Mouse (Mus musculus) erythroblast, embryonic 14.5 days (primary cell): ENCODE data around the gene Pcyt2. TPM values are rescaled to one million over a fixed set of nuclear protein-coding genes. Genes with fewer than 3 reads are reported as not detected.

Experiments used
- H3K27me3 ChIP-seq: 2 replicates; pipeline ENCODE4 v1.6.1; 2012; ENCODE audit warnings: inconsistent platforms; ENCODE audit not compliant: control insufficient read depth
- H3K36me3 ChIP-seq: 2 replicates; pipeline ENCODE4 v1.6.1; 2012; ENCODE audit warnings: mild to moderate bottlenecking, inconsistent platforms; ENCODE audit not compliant: control insufficient read depth
- H3K4me1 ChIP-seq: 2 replicates; pipeline ENCODE4 v1.6.1; 2012; ENCODE audit warnings: inconsistent platforms; ENCODE audit not compliant: control insufficient read depth
- H3K4me3 ChIP-seq: replicated peaks from 2 replicates; pipeline ENCODE3; 2012; ENCODE audit warnings: moderate library complexity, mild to moderate bottlenecking, inconsistent platforms
- H3K9me3 ChIP-seq: 2 replicates; pipeline ENCODE4 v1.6.1; 2012; ENCODE audit warnings: low read length, inconsistent platforms, mixed read lengths; ENCODE audit not compliant: control insufficient read depth
- GATA1 ChIP-seq: IDR thresholded peaks from 2 replicates; pipeline ENCODE4 v1.6.1; 2012; ENCODE audit warnings: low read length, inconsistent platforms, mixed read lengths
- TAL1 ChIP-seq: IDR thresholded peaks from 3 replicates; pipeline ENCODE4 v1.6.1; 2012; ENCODE audit warnings: low read length, inconsistent platforms, mixed read lengths
- polyA plus RNA-seq: library from polyadenylated mRNA; stranded (reverse); fragments of >175 nt; gene quantifications from 2 replicates; pipeline ENCODE4 v1.2.3, GENCODE M21; 2012

Pcyt2 gene
- polyA plus RNA-seq, 1 experiment, result 9.6 TPM

DNA sequence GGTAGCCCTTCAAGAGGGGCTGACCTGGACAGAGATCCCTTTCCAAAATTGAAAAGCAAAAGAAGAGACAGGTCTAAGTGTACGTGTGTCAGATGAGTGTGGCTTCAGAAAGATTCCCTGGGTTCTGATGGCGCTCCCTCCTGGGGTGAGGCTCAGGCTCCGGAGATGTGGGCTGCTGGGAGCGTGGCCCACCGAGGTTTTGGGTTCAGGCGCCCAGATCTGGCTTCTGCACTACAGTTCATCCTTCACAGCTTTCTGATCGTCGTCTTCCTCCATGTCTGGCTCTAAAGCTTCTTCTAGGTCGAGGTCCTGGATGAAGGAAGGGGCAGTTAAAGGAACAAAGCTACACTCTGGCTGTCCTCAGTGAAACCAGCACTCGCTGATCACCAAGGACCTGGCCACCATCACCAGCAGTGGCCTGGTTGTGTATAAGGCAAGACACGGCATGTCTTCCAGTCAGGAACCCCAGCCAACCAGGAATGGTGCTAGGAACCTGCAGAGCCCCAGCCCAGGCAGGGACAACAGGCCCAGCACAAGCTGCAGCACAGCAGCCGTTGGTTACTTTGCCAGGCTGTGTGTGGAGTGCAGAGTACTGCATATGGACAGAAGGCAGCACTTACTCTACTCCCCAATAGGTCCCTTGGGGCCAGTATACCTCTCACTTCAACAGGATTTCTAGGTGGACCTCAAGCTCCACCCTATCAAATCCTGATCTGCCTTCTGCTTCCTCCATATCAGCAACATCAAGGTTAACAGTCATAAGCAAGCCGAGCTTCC is 56.6 kb downstream of the Pcyt2 start:
- H3K4me3 ChIP-seq, result no peak overlapping the region
- H3K9me3 ChIP-seq, result 0 out of 2 replicates have a peak, but pooled peaks cover 2% of the 10 kb centered on the region
- H3K27me3 ChIP-seq, result no peaks in the 10 kb centered on the region
- no peak for TF ChIP-seq GATA1
- TF ChIP-seq TAL1, result no peak
- peaks cover 2% of the 10 kb centered on the region; the same call in 1 of the 2 replicates for H3K4me1 ChIP-seq
- peaks cover 69% of the 10 kb centered on the region for H3K36me3 ChIP-seq

Other genes with a start within 250 kb of the Pcyt2 start
- gene Faap100, start 239.2 kb downstream of the Pcyt2 start, polyA plus RNA-seq, result 1.2 and 2.2 TPM in 2 replicates
- 8.8 and 9.3 TPM in 2 replicates for gene Nploc4, start 180.2 kb downstream of the Pcyt2 start, polyA plus RNA-seq
- gene Tspan10, start 175.3 kb downstream of the Pcyt2 start, polyA plus RNA-seq, result not detected in 2 replicates
- not detected in 2 replicates for gene Pde6g, start 164.4 kb downstream of the Pcyt2 start, polyA plus RNA-seq
- gene Oxld1, start 159.9 kb downstream of the Pcyt2 start, polyA plus RNA-seq, result 0.41 and 0.65 TPM in 2 replicates
- 0.75 and 1.4 TPM in 2 replicates for gene Ccdc137, start 159.8 kb downstream of the Pcyt2 start, polyA plus RNA-seq
- gene Arl16, start 150.3 kb downstream of the Pcyt2 start, polyA plus RNA-seq, result 2.6 and 4.9 TPM in 2 replicates
- 14.6 and 16.8 TPM in 2 replicates for gene Mrpl12, start 133.3 kb downstream of the Pcyt2 start, polyA plus RNA-seq
- 5.5 and 6.6 TPM in 2 replicates for gene Slc25a10, start 126.1 kb downstream of the Pcyt2 start, polyA plus RNA-seq
- 0.03 TPM in 1 of 2 replicates, not detected in the other for gene Gcgr, start 87.2 kb downstream of the Pcyt2 start, polyA plus RNA-seq
- gene Mcrip1, start 68.2 kb downstream of the Pcyt2 start, polyA plus RNA-seq, result 4.1 and 5.7 TPM in 2 replicates
- gene Ppp1r27, start 66.8 kb downstream of the Pcyt2 start, polyA plus RNA-seq, result 0.05 TPM in 1 of 2 replicates, not detected in the other
- gene P4hb, start 44.7 kb downstream of the Pcyt2 start, polyA plus RNA-seq, result 23.2 and 24.6 TPM in 2 replicates
- gene Arhgdia, start 36.3 kb downstream of the Pcyt2 start, polyA plus RNA-seq, result 52.3 and 59.5 TPM in 2 replicates
- gene Alyref, start 19.6 kb downstream of the Pcyt2 start, polyA plus RNA-seq, result 56.7 and 59.1 TPM in 2 replicates
- 12.9 and 19.1 TPM in 2 replicates for gene Anapc11, start 19.5 kb downstream of the Pcyt2 start, polyA plus RNA-seq
- gene Npb, start 9.5 kb downstream of the Pcyt2 start, polyA plus RNA-seq, result 0.46 TPM in 1 of 2 replicates, not detected in the other
- gene Sirt7, start 7.3 kb upstream of the Pcyt2 start, polyA plus RNA-seq, result 19.3 and 22.9 TPM in 2 replicates
- gene Mafg, start 15.7 kb upstream of the Pcyt2 start, polyA plus RNA-seq, result 18.3 and 20.4 TPM in 2 replicates
- 0.03 and 0.06 TPM in 2 replicates for gene Pycr1, start 25.8 kb upstream of the Pcyt2 start, polyA plus RNA-seq
- not detected in 2 replicates for gene Myadml2, start 30.2 kb upstream of the Pcyt2 start, polyA plus RNA-seq
- gene Notum, start 43.2 kb upstream of the Pcyt2 start, polyA plus RNA-seq, result 0.02 TPM in 1 of 2 replicates, not detected in the other
- gene Aspscr1, start 55.0 kb upstream of the Pcyt2 start, polyA plus RNA-seq, result 50.9 and 60.7 TPM in 2 replicates
- gene Cenpx, start 95.8 kb upstream of the Pcyt2 start, polyA plus RNA-seq, result 5.2 and 14.7 TPM in 2 replicates
- gene Lrrc45, start 96.0 kb upstream of the Pcyt2 start, polyA plus RNA-seq, result 1.4 and 1.5 TPM in 2 replicates
- gene Rac3, start 103.5 kb upstream of the Pcyt2 start, polyA plus RNA-seq, result 0.08 and 0.41 TPM in 2 replicates
- gene Dcxr, start 109.3 kb upstream of the Pcyt2 start, polyA plus RNA-seq, result 0.66 and 1.3 TPM in 2 replicates
- gene Cbr2, start 114.2 kb upstream of the Pcyt2 start, polyA plus RNA-seq, result not detected in 2 replicates
- 20.5 and 21.4 TPM in 2 replicates for gene Hmga1b, start 144.9 kb upstream of the Pcyt2 start, polyA plus RNA-seq
- 3.1 and 4.6 TPM in 2 replicates for gene Rfng, start 166.3 kb upstream of the Pcyt2 start, polyA plus RNA-seq
- 2.4 and 3.1 TPM in 2 replicates for gene Gps1, start 166.3 kb upstream of the Pcyt2 start, polyA plus RNA-seq
- 14.2 and 21.1 TPM in 2 replicates for gene Dus1l, start 178.5 kb upstream of the Pcyt2 start, polyA plus RNA-seq
- 4.6 and 5.0 TPM in 2 replicates for gene Fasn, start 206.6 kb upstream of the Pcyt2 start, polyA plus RNA-seq